Mouse (Mus musculus): Measurements from ENCODE around the gene Prss44. TPM values are rescaled to one million over a fixed set of nuclear protein-coding genes. Genes with fewer than 3 reads are reported as not detected.

Gene Prss44
- polyA plus RNA-seq, 1 experiment from 2014 or later = not detected

DNA sequence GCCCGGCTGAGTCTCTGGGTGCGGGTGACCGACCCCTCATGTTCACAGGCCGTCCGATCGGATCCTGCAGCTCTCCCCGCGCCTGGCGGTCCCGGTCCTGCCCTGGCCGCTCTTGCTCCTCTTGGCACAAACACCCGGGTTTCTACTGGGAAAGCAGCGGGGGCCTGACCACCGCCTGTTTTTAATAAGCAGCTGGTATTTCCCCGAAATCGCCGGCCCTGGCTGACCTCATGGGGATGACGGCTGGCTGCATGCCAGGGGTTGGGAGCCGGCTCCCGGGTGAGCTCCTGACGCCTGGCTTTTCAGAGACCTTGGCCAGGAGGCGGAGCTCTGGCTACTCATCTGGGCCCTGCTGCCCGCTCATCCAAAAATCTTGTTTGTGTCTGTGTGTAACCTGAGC is 32.1 kb upstream of the Prss44 start:
- no peak overlapping the region for H3K27ac ChIP-seq (ENCODE audit: low read depth, low read length)
- H3K4me1 ChIP-seq (replicated peaks; ENCODE audit: control insufficient read depth, insufficient read depth, low read length) = 0 out of 2 replicates have a peak, but pooled peaks cover 3% of the 10 kb centered on the region
- no peaks in the 10 kb centered on the region for H3K36me3 ChIP-seq (ENCODE audit: control insufficient read depth, insufficient read depth, low read length)
- ATAC-seq (replicated peaks; ENCODE audit: low FRiP score) (peak; percentile 65), DNase-seq (ENCODE audit: low spot score) (peak; percentile 87)
- no peaks in the 10 kb centered on the region for H3K9me3 ChIP-seq (ENCODE audit: control insufficient read depth, low read length)
- peaks cover 2% of the 10 kb centered on the region; the same call in 1 of the 2 replicates for H3K27me3 ChIP-seq (ENCODE audit: control insufficient read depth, insufficient read depth, low read length)
- peak overlapping the region; percentile 68 for H3K4me2 ChIP-seq (ENCODE audit: low read depth, low read length, severe bottlenecking)
- WGBS = under 1% methylated on average over 23 of the region's 23 CpGs
- H3K9ac ChIP-seq (ENCODE audit: low read length) = peak overlapping the region; percentile 63
- peak overlapping the region; percentile 38 for H3K4me3 ChIP-seq (ENCODE audit: low read depth, low read length)

DNA sequence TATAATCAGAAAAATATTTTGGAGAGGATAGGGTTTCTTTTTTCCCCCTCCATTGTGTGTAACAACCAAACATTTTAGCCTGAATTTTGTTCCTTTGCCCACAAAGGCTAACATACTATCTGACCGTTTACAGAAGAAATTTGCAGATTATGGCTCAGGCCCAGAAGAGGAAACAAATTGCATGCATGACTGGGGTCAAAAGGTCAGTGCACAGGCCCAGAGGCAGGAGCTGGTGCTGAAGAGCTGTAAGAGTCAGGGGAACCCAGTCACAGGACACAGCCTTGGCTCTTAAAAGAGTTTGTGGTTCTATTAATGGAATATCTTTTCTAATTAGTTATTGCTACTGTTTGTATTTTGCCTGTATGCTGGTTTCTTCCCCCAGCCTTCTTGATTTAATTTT is 30.2 kb upstream of the Prss44 start:
- no peaks in the 10 kb centered on the region for H3K36me3 ChIP-seq (ENCODE audit: control insufficient read depth, insufficient read depth, low read length)

GRCm38 (mm10) chr9:110788169-110788568 is 25.6 kb upstream of the Prss44 start:
- no peak overlapping the region for H3K9ac ChIP-seq (ENCODE audit: low read length)

More for the DNA sequence above, 30.2 kb upstream of the Prss44 start:
- no peaks in the 10 kb centered on the region for H3K9me3 ChIP-seq (ENCODE audit: control insufficient read depth, low read length)
- H3K4me1 ChIP-seq (replicated peaks; ENCODE audit: control insufficient read depth, insufficient read depth, low read length) = 0 out of 2 replicates have a peak, but pooled peaks cover 3% of the 10 kb centered on the region
- H3K27ac ChIP-seq (ENCODE audit: low read depth, low read length) = no peak overlapping the region
- H3K27me3 ChIP-seq (ENCODE audit: control insufficient read depth, insufficient read depth, low read length) = peaks cover 2% of the 10 kb centered on the region; the same call in 1 of the 2 replicates
- H3K4me2 ChIP-seq (ENCODE audit: low read depth, low read length, severe bottlenecking) = no peak overlapping the region
- H3K4me3 ChIP-seq (ENCODE audit: low read depth, low read length) = no peak overlapping the region
- ATAC-seq (replicated peaks; ENCODE audit: low FRiP score) (no peak), DNase-seq (ENCODE audit: low spot score) (no peak)
- WGBS = 56% methylated on average over 1 of the region's 1 CpGs
- H3K9ac ChIP-seq (ENCODE audit: low read length) = no peak overlapping the region

GRCm38 (mm10) chr9:110790462-110790861 is 23.3 kb upstream of the Prss44 start:
- no peak for ATAC-seq (replicated peaks; ENCODE audit: low FRiP score)

More at GRCm38 (mm10) chr9:110788169-110788568, 25.6 kb upstream of the Prss44 start:
- DNase-seq (ENCODE audit: low spot score) (no peak), ATAC-seq (replicated peaks; ENCODE audit: low FRiP score) (no peak)
- Histone ChIP-seq H3K4me1 (replicated peaks; ENCODE audit: control insufficient read depth, insufficient read depth, low read length) (no peaks in the 10 kb centered on the region), H3K4me2 (ENCODE audit: low read depth, low read length, severe bottlenecking) (no peak overlapping the region), H3K27ac (ENCODE audit: low read depth, low read length) (no peak overlapping the region), H3K9me3 (ENCODE audit: control insufficient read depth, low read length) (no peaks in the 10 kb centered on the region), H3K36me3 (ENCODE audit: control insufficient read depth, insufficient read depth, low read length) (no peaks in the 10 kb centered on the region), H3K27me3 (ENCODE audit: control insufficient read depth, insufficient read depth, low read length) (no peaks in the 10 kb centered on the region), H3K4me3 (ENCODE audit: low read depth, low read length) (no peak overlapping the region)
- WGBS = 91% methylated on average over 3 of the region's 3 CpGs

GRCm38 (mm10) chr9:110797013-110797412 is 16.8 kb upstream of the Prss44 start:
- no peak for DNase-seq (ENCODE audit: low spot score)
- ATAC-seq (replicated peaks; ENCODE audit: low FRiP score) = no peak
- Histone ChIP-seq H3K9ac (ENCODE audit: low read length) (no peak overlapping the region), H3K4me3 (ENCODE audit: low read depth, low read length) (no peak overlapping the region), H3K9me3 (ENCODE audit: control insufficient read depth, low read length) (no peaks in the 10 kb centered on the region), H3K27me3 (ENCODE audit: control insufficient read depth, insufficient read depth, low read length) (no peaks in the 10 kb centered on the region), H3K27ac (ENCODE audit: low read depth, low read length) (no peak overlapping the region), H3K4me2 (ENCODE audit: low read depth, low read length, severe bottlenecking) (no peak overlapping the region), H3K4me1 (replicated peaks; ENCODE audit: control insufficient read depth, insufficient read depth, low read length) (no peaks in the 10 kb centered on the region), H3K36me3 (ENCODE audit: control insufficient read depth, insufficient read depth, low read length) (no peaks in the 10 kb centered on the region)
- WGBS = 87% methylated on average over 10 of the region's 10 CpGs

More at GRCm38 (mm10) chr9:110790462-110790861, 23.3 kb upstream of the Prss44 start:
- WGBS = 75% methylated on average over 4 of the region's 4 CpGs
- Histone ChIP-seq H3K27me3 (ENCODE audit: control insufficient read depth, insufficient read depth, low read length) (no peaks in the 10 kb centered on the region), H3K9ac (ENCODE audit: low read length) (no peak overlapping the region), H3K36me3 (ENCODE audit: control insufficient read depth, insufficient read depth, low read length) (no peaks in the 10 kb centered on the region), H3K4me1 (replicated peaks; ENCODE audit: control insufficient read depth, insufficient read depth, low read length) (no peaks in the 10 kb centered on the region), H3K27ac (ENCODE audit: low read depth, low read length) (no peak overlapping the region), H3K4me2 (ENCODE audit: low read depth, low read length, severe bottlenecking) (no peak overlapping the region), H3K9me3 (ENCODE audit: control insufficient read depth, low read length) (no peaks in the 10 kb centered on the region), H3K4me3 (ENCODE audit: low read depth, low read length) (no peak overlapping the region)
- no peak for DNase-seq (ENCODE audit: low spot score)

- no peak within 1 kb of the TSS for H3K4me2 ChIP-seq (ENCODE audit: low read depth, low read length, severe bottlenecking)
Measured at GRCm38 (mm10) chr9:110797866-110798265, 15.9 kb upstream of the Prss44 start, which contains the start of gene Prss42. Gene Prss42 (plus strand): TSS chr9:110798166.

DNA sequence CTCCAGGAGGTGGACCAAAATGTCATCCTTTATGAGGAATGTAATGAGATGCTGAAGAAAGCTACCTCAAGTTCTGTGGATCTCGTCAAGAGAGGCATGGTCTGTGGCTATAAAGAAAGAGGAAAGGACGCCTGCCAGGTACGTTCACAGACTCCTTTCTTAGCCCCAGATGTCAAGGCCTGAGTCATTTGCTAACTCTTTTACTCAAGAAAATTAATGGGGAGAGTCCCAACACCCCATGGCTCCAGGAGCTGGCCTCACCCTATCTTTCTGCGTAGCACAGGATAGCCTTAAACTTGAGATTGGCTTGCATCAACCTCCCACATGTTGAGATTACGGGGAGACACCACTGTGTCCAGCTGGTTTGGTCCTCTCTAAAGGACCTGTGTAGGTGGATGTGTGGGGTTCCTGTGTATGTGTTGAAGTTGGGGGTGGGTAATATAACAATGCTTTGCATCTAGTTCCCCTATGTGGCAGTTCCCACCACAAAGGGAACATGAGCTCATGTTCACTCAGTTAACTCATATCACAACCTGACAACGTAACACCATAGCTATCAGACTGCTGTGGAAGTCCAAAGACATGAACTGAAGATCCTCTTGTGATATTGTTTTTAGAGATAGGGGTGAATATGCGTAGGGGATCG is 12.8 kb upstream of the Prss44 start:
- Histone ChIP-seq H3K36me3 (ENCODE audit: control insufficient read depth, insufficient read depth, low read length) (no peaks in the 10 kb centered on the region), H3K9me3 (ENCODE audit: control insufficient read depth, low read length) (no peaks in the 10 kb centered on the region), H3K27ac (ENCODE audit: low read depth, low read length) (no peak overlapping the region), H3K4me2 (ENCODE audit: low read depth, low read length, severe bottlenecking) (no peak overlapping the region), H3K9ac (ENCODE audit: low read length) (no peak overlapping the region), H3K4me1 (replicated peaks; ENCODE audit: control insufficient read depth, insufficient read depth, low read length) (no peaks in the 10 kb centered on the region), H3K27me3 (ENCODE audit: control insufficient read depth, insufficient read depth, low read length) (no peaks in the 10 kb centered on the region), H3K4me3 (ENCODE audit: low read depth, low read length) (no peak overlapping the region)
- 93% methylated on average over 8 of the region's 8 CpGs for WGBS
- no peak for ATAC-seq (replicated peaks; ENCODE audit: low FRiP score)
- no peak for DNase-seq (ENCODE audit: low spot score)

More at GRCm38 (mm10) chr9:110797866-110798265, 15.9 kb upstream of the Prss44 start, which contains the start of gene Prss42:
- 93% methylated on average over 14 of the region's 14 CpGs for WGBS
- H3K36me3 ChIP-seq (ENCODE audit: control insufficient read depth, insufficient read depth, low read length) = no peaks in the 10 kb centered on the region
- no peak within 1 kb of the TSS for H3K4me3 ChIP-seq (ENCODE audit: low read depth, low read length)
- no peaks in the 10 kb centered on the region for H3K4me1 ChIP-seq (replicated peaks; ENCODE audit: control insufficient read depth, insufficient read depth, low read length)
- H3K9ac ChIP-seq (ENCODE audit: low read length) = no peak within 1 kb of the TSS
- DNase-seq (ENCODE audit: low spot score) (no peak), ATAC-seq (replicated peaks; ENCODE audit: low FRiP score) (no peak)
- H3K27ac ChIP-seq (ENCODE audit: low read depth, low read length) = no peak within 1 kb of the TSS
- no peaks in the 10 kb centered on the region for H3K27me3 ChIP-seq (ENCODE audit: control insufficient read depth, insufficient read depth, low read length)
- H3K9me3 ChIP-seq (ENCODE audit: control insufficient read depth, low read length) = no peaks in the 10 kb centered on the region

DNA sequence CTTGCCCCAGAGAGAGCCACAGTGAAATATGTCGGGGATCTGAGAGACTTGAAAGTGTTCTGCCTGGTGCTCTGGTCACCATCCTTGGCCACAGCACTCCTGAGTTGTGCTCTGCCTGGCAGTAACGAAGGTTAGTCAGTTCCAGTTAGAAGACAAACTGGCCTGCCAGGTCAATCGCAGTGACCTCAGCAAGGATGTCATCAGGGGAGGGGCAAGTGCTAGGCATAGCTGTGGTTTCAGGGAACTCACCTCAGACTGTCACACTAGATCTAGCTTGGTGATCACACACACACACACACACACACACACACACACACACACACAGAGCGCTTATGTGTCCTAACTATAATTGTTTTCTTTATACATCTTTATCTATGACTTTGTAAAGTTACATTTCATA is 10.5 kb upstream of the Prss44 start:
- no peaks in the 10 kb centered on the region for H3K36me3 ChIP-seq (ENCODE audit: control insufficient read depth, insufficient read depth, low read length)
- H3K9ac ChIP-seq (ENCODE audit: low read length) = no peak overlapping the region
- ATAC-seq (replicated peaks; ENCODE audit: low FRiP score) = no peak
- no peaks in the 10 kb centered on the region for H3K27me3 ChIP-seq (ENCODE audit: control insufficient read depth, insufficient read depth, low read length)
- no peak overlapping the region for H3K4me2 ChIP-seq (ENCODE audit: low read depth, low read length, severe bottlenecking)
- no peak for DNase-seq (ENCODE audit: low spot score)
- H3K4me3 ChIP-seq (ENCODE audit: low read depth, low read length) = no peak overlapping the region
- no peak overlapping the region for H3K27ac ChIP-seq (ENCODE audit: low read depth, low read length)
- WGBS = 70% methylated on average over 4 of the region's 4 CpGs
- H3K9me3 ChIP-seq (ENCODE audit: control insufficient read depth, low read length) = no peaks in the 10 kb centered on the region
- H3K4me1 ChIP-seq (replicated peaks; ENCODE audit: control insufficient read depth, insufficient read depth, low read length) = no peaks in the 10 kb centered on the region

DNA sequence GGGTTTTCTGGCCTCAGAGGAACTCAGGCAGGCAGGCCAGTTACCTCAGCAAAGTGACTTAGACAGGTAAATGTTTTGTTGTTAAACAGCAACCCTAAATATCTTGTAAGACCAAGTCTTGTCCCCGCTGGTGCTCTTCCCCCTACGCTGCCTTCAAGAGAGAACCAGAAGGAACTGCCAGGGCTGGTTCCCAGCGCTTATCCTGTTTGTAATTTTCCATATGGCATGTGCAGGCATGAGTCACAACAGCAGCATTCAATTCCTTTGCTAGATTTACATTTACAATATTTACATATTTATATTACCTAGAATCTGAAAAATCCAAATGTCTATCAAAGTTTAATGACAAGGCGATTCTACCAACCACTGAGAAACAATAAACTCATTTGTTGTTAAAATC is 3.7 kb upstream of the Prss44 start:
- no peaks in the 10 kb centered on the region for H3K4me1 ChIP-seq (replicated peaks; ENCODE audit: control insufficient read depth, insufficient read depth, low read length)
- H3K9me3 ChIP-seq (ENCODE audit: control insufficient read depth, low read length) = no peaks in the 10 kb centered on the region
- no peak overlapping the region for H3K4me3 ChIP-seq (ENCODE audit: low read depth, low read length)
- H3K36me3 ChIP-seq (ENCODE audit: control insufficient read depth, insufficient read depth, low read length) = no peaks in the 10 kb centered on the region
- no peaks in the 10 kb centered on the region for H3K27me3 ChIP-seq (ENCODE audit: control insufficient read depth, insufficient read depth, low read length)
- H3K27ac ChIP-seq (ENCODE audit: low read depth, low read length) = no peak overlapping the region
- 87% methylated on average over 4 of the region's 4 CpGs for WGBS
- no peak overlapping the region for H3K4me2 ChIP-seq (ENCODE audit: low read depth, low read length, severe bottlenecking)
- no peak for ATAC-seq (replicated peaks; ENCODE audit: low FRiP score)
- H3K9ac ChIP-seq (ENCODE audit: low read length) = no peak overlapping the region
- DNase-seq (ENCODE audit: low spot score) = no peak
